Mouse (Mus musculus) natural killer cell, adult 2 months (primary cell): ENCODE data around the gene B430306N03Rik.

Experiments used
- DNase-seq, 2 experiments: peaks; one replicate each; pipeline ENCODE4 v3.0.0; 2022; ENCODE audit warnings: low spot score in 2 of 2

The B430306N03Rik gene

DNA sequence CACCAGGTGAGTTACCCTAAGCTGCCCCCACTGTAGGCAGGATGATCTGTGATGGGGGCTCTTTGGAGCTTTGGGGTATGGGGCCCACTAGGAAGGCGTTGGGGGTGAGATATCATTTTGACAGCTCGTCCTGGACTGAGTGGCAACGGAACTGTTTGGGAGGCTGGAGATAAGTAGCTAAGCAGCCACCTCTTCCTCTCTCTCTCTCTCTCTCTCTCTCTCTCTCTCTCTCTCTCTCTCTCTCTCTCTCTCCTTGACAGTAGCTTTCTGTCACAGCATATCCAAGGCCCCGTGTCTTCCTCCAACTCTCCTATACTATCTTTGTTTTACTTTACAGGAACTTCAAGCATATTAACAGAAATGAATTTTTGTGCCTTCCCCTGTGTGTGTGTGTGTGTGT, 44.5 kb downstream of the B430306N03Rik start:
- DNase-seq, result no peak

DNA sequence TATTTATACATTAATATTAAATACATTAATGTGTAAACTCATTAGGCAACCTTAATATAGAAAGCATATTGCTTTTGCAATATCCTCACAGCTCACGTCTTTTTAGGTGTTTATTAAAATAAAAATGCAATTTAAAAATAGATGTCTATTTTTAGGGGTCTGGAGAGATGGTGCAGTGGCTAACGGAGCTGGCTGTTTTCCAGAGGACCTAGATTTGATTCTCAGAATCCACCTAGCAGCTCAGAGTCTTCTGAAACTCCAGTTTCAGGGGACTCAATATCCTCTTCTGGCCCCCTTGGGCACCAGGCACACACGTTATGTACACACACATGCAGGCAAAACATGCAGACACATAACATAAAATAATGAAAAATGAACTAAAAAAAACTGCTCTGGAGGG, 46.4 kb downstream of the B430306N03Rik start:
- no peak for DNase-seq

DNA sequence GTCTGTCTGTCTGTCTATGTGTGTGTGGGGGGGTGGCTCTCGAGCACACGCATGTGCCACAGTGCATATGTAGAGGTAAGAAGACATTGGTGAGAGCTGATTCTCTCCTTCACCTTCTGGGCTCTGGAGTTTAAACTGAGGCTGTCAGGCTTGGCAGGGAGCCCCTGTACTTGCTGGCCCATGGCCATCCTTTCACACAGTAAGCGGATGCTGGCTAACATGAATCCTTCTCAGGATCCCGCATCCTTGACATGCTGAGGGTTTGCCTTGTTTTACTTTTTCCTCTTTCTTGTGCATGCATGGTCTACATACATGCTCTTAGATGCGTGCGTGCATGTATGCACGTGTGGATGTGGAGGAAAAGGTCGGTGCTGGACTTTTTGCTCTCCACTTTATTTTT, 47.0 kb downstream of the B430306N03Rik start:
- DNase-seq, result no peak

GRCm38 (mm10) chr17:48363421-48363965, 47.6 kb downstream of the B430306N03Rik start:
- no peak for DNase-seq

DNA sequence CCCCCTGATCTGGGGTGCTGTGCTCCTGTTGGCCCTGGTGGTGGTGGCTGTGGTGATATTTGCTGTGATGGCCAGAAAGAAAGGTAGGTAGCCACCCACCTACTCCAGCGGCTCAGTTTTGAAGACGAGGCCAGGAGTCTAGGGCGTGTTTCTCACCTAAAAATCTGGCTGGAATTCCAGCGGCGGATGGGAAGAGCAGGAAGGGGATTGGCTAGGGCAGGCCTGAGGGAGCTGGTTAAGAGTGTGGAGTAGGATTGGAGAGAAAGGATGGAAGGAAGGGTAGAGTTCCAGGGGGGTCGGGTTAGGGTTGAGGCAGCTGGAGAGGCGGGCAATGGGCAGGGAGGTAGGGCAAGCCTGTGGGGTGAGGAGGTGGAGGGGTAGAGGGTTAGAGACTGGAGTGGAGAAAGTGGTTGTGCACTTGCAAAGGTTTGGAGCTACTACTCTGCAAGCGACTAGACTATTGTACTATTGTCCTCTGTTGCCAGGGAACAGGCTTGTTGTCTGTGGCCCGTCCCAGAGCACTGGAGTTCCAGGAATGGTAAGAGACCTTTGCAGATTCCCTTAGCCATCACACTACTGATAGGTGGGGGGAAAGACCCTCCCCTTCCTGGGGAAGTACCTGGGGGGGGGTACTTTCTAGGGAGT, 49.7 kb downstream of the B430306N03Rik start:
- DNase-seq, result no peak

DNA sequence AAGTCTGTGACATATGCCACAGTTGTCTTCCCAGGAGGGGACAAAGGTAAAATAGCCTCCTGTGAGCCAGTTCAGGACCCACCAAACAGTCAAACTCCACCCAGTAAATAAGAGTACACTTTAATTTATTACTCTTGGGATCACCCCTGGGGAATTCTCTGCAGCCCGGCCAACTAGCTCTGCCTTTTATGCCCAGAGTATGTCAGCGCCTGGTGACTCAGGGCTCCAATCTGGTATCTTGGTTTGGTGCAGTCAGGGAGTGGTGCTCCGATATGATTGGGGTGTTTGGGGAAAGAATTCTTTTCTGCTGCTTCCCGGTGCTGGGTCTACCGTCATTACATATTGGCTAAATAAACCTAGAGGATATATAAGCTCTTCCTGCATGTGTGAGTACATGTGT, 50.9 kb downstream of the B430306N03Rik start:
- no peak for DNase-seq

- no peak for DNase-seq
Observed at GRCm38 (mm10) chr17:48371621-48372020, 55.7 kb downstream of the B430306N03Rik start.

DNA sequence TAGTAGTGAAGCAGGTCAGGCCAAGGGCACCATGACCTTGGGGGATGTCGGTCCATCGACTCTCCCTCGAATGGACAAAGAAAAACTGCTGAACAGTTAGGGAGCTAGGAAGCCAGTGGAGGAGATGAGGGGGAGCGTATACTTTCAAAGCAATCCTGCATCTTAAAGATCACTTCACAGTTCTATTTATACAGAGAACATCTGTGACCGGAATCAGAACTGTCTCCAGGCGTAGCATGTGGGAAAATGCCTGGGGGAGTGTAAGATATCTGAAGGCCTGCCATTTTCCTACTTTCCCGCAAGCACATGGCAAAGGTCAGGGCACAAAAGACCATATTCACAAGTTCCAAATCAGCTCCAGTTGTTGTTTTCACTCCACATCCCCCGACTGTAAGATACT, 57.0 kb downstream of the B430306N03Rik start:
- DNase-seq, result no peak

DNA sequence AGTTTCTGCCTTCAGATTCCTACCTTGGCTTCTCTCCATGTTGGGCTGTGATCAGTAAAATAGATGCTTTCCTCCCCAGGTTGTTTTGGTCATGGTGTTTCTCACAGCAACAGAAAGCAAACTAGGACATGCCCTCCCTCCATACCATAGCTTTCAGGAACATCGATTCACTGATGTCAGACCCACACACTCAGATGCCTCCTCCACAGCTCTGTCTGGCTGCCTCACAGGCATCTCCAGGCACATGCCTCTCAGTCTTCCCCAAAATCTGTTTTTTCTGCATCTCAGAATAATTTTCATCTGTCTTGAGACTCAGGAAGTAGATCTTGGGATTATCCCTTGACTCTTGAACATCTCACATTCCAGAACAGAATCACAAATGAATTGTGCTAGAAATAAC, 60.2 kb downstream of the B430306N03Rik start:
- no peak for DNase-seq
